Mouse (Mus musculus) embryonic facial prominence, embryonic 14.5 days (tissue): ENCODE data around the gene Fubp3. TPM values are rescaled to one million over a fixed set of nuclear protein-coding genes. Genes with fewer than 3 reads are reported as not detected.
A peak's percentile ranks its signal among the peaks of the same experiment; 100 is the strongest.

Experiments used
- ATAC-seq: fragments of 200-750 bp; cut with Nextera tagmentation; 2 replicates; pipeline ENCODE4 v1.8.0; 2017; ENCODE audit warnings: low read depth, moderate number of reproducible peaks, moderate TSS enrichment
- DNase-seq: peaks from one replicate; pipeline ENCODE4 v3.0.0-alpha.2; 2015; ENCODE audit warnings: low spot score
- H3K27ac ChIP-seq: fragments of 300-500 bp; sonication (generic); replicated peaks from 2 replicates; pipeline ENCODE4 v1.5.1; 2014; ENCODE audit warnings: low read depth, mild to moderate bottlenecking, low read length, moderate library complexity
- H3K27me3 ChIP-seq: fragments of 300-500 bp; sonication (generic); replicated peaks from 2 replicates; pipeline ENCODE4 v1.6.1; 2014; ENCODE audit warnings: low read length; ENCODE audit not compliant: control insufficient read depth, insufficient read depth
- H3K36me3 ChIP-seq: fragments of 300-500 bp; sonication (generic); 2 replicates; pipeline ENCODE4 v1.6.1; 2014; ENCODE audit warnings: low read length, mixed read lengths; ENCODE audit not compliant: control insufficient read depth, insufficient read depth
- H3K4me1 ChIP-seq: fragments of 300-500 bp; sonication (generic); 2 replicates; pipeline ENCODE4 v1.6.1; 2014; ENCODE audit warnings: antibody characterized with exemption, low read length; ENCODE audit not compliant: control insufficient read depth, insufficient read depth
- H3K4me2 ChIP-seq: fragments of 300-500 bp; sonication (generic); 2 replicates; pipeline ENCODE4 v1.6.1; 2014; ENCODE audit warnings: low read depth, mild to moderate bottlenecking, low read length, moderate library complexity, mixed read lengths
- H3K4me3 ChIP-seq: fragments of 300-500 bp; sonication (generic); 2 replicates; pipeline ENCODE4 v1.5.1; 2014; ENCODE audit warnings: low read depth, mild to moderate bottlenecking, low read length
- H3K9ac ChIP-seq: fragments of 300-500 bp; sonication (generic); 2 replicates; pipeline ENCODE4 v1.6.1; 2014; ENCODE audit warnings: low read depth, mild to moderate bottlenecking, low read length, moderate library complexity, mixed read lengths
- H3K9me3 ChIP-seq: fragments of 300-500 bp; sonication (generic); 2 replicates; pipeline ENCODE4 v1.6.1; 2016; ENCODE audit warnings: low read length; ENCODE audit not compliant: control insufficient read depth
- WGBS: fragments of 180-500 bp; shearing (Covaris S2); extraction: QIAGEN DNeasy Blood & Tissue Kit; methylation state at CpG from one replicate; pipeline ENCODE4 v1.1.7; 2014; 5-methylcytosine and 5-hydroxymethylcytosine counted together
- polyA plus RNA-seq: library from polyadenylated mRNA; unstranded; fragments of >200 nt; fragmentation: Nextera tagmentation; extraction: Ambion mirVana; gene quantifications from 2 replicates; pipeline ENCODE4 v1.2.1, GENCODE M21; 2014

The Fubp3 gene
- polyA plus RNA-seq, 1 experiment from 2014 or later: 72.9 TPM

DNA sequence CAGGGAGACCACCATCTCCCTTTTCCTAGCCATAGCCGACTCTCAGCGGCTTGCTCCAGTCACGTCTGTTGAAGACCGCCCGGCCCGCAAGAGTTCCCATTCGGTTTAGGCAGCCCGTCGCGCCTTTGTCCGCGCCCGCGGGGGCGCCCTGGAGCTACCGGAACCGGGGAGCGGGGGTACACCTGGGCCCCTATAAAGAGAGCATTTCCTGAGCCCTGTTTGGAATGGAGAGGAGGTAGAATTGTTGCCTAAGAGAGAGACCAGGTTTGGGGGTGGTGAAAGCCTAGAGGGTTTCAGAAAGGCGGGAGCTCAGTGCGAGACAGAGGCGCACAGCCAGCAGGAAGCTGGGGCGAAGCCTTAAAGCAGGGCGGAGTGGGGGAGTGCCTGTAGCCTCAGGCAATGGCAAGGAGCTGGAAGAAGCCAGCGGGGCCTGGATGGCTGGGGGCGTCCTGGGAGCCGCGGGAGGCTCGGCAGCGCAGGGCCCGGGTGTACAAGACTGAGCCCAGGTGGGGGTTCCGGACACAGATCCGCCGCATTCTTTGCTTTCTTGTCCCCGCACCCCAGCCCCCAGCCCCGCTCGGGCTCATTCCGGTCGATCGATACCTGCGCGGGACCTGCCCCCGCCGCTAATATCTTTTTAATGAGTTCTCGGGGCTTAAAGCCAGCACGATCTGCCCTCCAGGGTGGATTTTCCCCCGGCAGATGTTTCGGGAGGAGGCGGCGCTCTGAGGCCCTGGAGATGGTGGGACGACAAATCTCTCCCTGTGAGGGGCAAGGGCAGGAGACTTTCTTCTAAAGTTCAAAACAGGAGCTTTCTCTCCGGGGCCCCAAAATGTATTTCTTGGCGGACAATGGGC, 63.1 kb downstream of the Fubp3 start:
- DNase-seq (no peak), ATAC-seq (no peak)
- H3K4me1 ChIP-seq: peaks cover 21% of the 10 kb centered on the region
- no peak overlapping the region for H3K27ac ChIP-seq
- 0 out of 2 replicates have a peak overlapping the region, but pooled peaks have one; percentile 5 for H3K9ac ChIP-seq
- H3K9me3 ChIP-seq: no peaks in the 10 kb centered on the region
- peak overlapping the region; percentile 49 for H3K4me2 ChIP-seq
- peaks cover 92% of the 10 kb centered on the region for H3K27me3 ChIP-seq
- peak overlapping the region; percentile 32 for H3K4me3 ChIP-seq
- 2% methylated on average over 43 of the region's 52 CpGs for WGBS
- H3K36me3 ChIP-seq: no peaks in the 10 kb centered on the region

DNA sequence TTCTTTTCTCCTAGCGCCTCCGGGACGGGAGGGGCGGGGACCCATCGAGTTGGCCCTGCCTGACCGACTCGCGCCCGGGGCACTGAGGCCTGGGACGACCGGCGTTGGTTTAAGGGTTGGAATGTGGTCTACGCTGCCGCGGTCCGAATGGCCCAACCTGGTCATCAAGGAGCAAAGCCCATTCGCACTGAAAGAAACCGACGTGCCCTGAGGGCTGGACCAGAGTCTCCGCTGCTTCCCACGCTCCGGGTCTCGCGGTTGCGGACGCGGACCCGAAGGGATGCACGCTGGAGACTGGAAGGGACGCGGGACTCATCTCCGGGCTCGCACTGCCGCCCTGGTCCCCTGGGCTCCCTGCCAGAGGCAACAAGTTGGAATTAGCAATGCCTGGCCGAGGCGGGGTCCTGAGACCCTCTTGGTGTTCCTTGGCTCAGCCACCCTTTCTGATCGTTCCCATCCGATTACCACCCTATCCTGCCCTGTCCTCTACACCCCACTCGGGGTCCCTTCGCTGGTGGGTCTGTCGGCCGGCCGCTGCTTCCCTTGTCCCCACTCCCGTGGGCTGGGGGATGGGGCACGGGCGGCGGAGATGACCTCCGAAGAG, 63.8 kb downstream of the Fubp3 start:
- H3K9ac ChIP-seq: peak overlapping the region; percentile 34; the same call in 1 of the 2 replicates
- WGBS: under 1% methylated on average over 36 of the region's 48 CpGs
- no peaks in the 10 kb centered on the region for H3K36me3 ChIP-seq
- H3K9me3 ChIP-seq: no peaks in the 10 kb centered on the region
- no peak for ATAC-seq
- H3K4me1 ChIP-seq: peaks cover 25% of the 10 kb centered on the region
- H3K27me3 ChIP-seq: peaks cover 98% of the 10 kb centered on the region
- H3K4me2 ChIP-seq: peak overlapping the region; percentile 49
- DNase-seq: no peak
- H3K4me3 ChIP-seq: peak overlapping the region; percentile 32
- H3K27ac ChIP-seq: no peak overlapping the region

GRCm38 (mm10) chr2:31636742-31637141, 64.3 kb downstream of the Fubp3 start:
- H3K4me1 ChIP-seq: peaks cover 26% of the 10 kb centered on the region
- H3K27ac ChIP-seq: no peak overlapping the region
- peak overlapping the region; percentile 32 for H3K4me3 ChIP-seq
- no peaks in the 10 kb centered on the region for H3K9me3 ChIP-seq
- peaks cover 99% of the 10 kb centered on the region for H3K27me3 ChIP-seq
- peak overlapping the region; percentile 49 for H3K4me2 ChIP-seq
- H3K36me3 ChIP-seq: no peaks in the 10 kb centered on the region
- peak overlapping the region; percentile 34; the same call in 1 of the 2 replicates for H3K9ac ChIP-seq
- DNase-seq: no peak
- no peak for ATAC-seq
- WGBS: 1% methylated on average over 32 of the region's 35 CpGs

- H3K36me3 ChIP-seq: no peaks in the 10 kb centered on the region
- 2% methylated on average over 12 of the region's 12 CpGs for WGBS
- ATAC-seq (no peak), DNase-seq (no peak)
- peak overlapping the region; percentile 32 for H3K4me3 ChIP-seq
- no peaks in the 10 kb centered on the region for H3K9me3 ChIP-seq
- H3K27ac ChIP-seq: no peak overlapping the region
- H3K4me2 ChIP-seq: peak overlapping the region; percentile 49
- H3K9ac ChIP-seq: 0 out of 2 replicates have a peak overlapping the region, but pooled peaks have one; percentile 19
- H3K27me3 ChIP-seq: peaks cover 99% of the 10 kb centered on the region
- H3K4me1 ChIP-seq: peaks cover 26% of the 10 kb centered on the region
These were observed 64.9 kb downstream of the Fubp3 start for GRCm38 (mm10) chr2:31637311-31637710.

DNA sequence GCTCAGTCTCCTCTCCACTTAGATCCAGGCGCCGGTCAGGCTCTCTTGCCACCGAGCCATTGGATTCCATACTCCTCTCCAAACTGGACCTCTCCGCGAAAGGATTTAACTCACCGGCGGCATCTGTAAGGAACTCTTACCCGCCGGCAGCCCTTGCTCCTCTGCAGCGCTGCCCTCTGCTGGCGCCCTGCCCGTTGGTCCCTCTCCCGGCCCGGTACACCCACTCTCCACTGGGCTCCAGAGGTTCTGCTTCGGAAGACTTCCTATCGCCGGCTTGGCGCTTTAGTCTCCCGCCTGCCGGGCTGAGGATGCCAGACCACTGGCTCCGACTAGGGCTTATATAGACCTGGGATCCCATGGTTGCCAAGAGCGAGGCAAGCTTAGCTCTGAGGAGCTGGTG, 65.4 kb downstream of the Fubp3 start:
- Histone ChIP-seq H3K4me1 (peaks cover 26% of the 10 kb centered on the region), H3K36me3 (no peaks in the 10 kb centered on the region), H3K27ac (no peak overlapping the region), H3K4me2 (peak overlapping the region; percentile 49; the same call in 1 of the 2 replicates), H3K9me3 (no peaks in the 10 kb centered on the region), H3K27me3 (peaks cover 99% of the 10 kb centered on the region), H3K4me3 (peak overlapping the region; percentile 12), H3K9ac (0 out of 2 replicates have a peak overlapping the region, but pooled peaks have one; percentile 19)
- under 1% methylated on average over 21 of the region's 22 CpGs for WGBS
- DNase-seq: peak; percentile 46
- ATAC-seq: no peak

GRCm38 (mm10) chr2:31638581-31639465, 66.4 kb downstream of the Fubp3 start:
- peaks cover 26% of the 10 kb centered on the region for H3K4me1 ChIP-seq
- H3K36me3 ChIP-seq: no peaks in the 10 kb centered on the region
- H3K9me3 ChIP-seq: no peaks in the 10 kb centered on the region
- H3K27me3 ChIP-seq: peaks cover 99% of the 10 kb centered on the region
- WGBS: 1% methylated on average over 28 of the region's 34 CpGs
- H3K9ac ChIP-seq: no peak overlapping the region
- no peak overlapping the region for H3K27ac ChIP-seq
- DNase-seq (no peak), ATAC-seq (no peak)
- peak overlapping the region; percentile 12; the same call in 1 of the 2 replicates for H3K4me3 ChIP-seq
- H3K4me2 ChIP-seq: no peak overlapping the region

DNA sequence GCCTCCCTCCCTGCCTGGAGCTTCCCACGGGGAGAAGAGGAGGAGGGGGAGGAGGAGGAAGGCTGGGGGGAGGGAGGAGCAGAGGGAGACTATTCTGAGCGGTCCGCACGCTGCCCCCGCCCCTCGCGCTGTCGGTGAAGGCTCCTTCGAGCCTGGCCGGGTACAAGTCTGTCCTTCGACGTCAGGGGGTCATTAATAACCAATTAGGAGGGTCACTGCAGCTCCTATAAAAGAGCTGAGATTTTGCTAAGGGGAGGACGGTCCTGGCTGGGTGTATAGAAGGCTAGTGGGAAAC, 67.0 kb downstream of the Fubp3 start:
- Histone ChIP-seq H3K4me1 (peaks cover 26% of the 10 kb centered on the region), H3K4me3 (peak overlapping the region; percentile 12; the same call in 1 of the 2 replicates), H3K27ac (no peak overlapping the region), H3K9ac (no peak overlapping the region), H3K9me3 (no peaks in the 10 kb centered on the region), H3K36me3 (no peaks in the 10 kb centered on the region), H3K27me3 (peaks cover 99% of the 10 kb centered on the region), H3K4me2 (no peak overlapping the region; the same call in 1 of the 2 replicates)
- whole genome bisulfite sequencing: 0% methylated on average over 12 of the region's 13 CpGs
- no peak for ATAC-seq
- no peak for DNase-seq

GRCm38 (mm10) chr2:31639901-31640608, 67.6 kb downstream of the Fubp3 start, which contains the start of gene Prdm12:
Prdm12 (plus strand) TSS chr2:31640037.
- no peaks in the 10 kb centered on the region for H3K36me3 ChIP-seq
- no peak within 1 kb of the TSS for H3K9ac ChIP-seq
- H3K4me3 ChIP-seq: peak within 1 kb of the TSS; percentile 12
- 2% methylated on average over 35 of the region's 41 CpGs for WGBS
- H3K4me2 ChIP-seq: peak within 1 kb of the TSS; percentile 31
- no peaks in the 10 kb centered on the region for H3K9me3 ChIP-seq
- DNase-seq (no peak), ATAC-seq (no peak)
- H3K4me1 ChIP-seq: peaks cover 26% of the 10 kb centered on the region
- peaks cover 99% of the 10 kb centered on the region for H3K27me3 ChIP-seq
- H3K27ac ChIP-seq: no peak within 1 kb of the TSS
